Mouse (Mus musculus): Measurements from ENCODE around the gene 4930590J08Rik. TPM values are rescaled to one million over a fixed set of nuclear protein-coding genes. Genes with fewer than 3 reads are reported as not detected.
A peak's percentile ranks its signal among the peaks of the same experiment; 100 is the strongest.

The 4930590J08Rik gene
- polyA plus RNA-seq, 1 experiment from 2014 or later = 0.13 TPM

GRCm38 (mm10) chr6:91993795-91994505 is 91.3 kb downstream of the 4930590J08Rik start:
- H3K4me3 ChIP-seq (ENCODE audit: low read depth, low read length) = no peak overlapping the region
- peak; percentile 64 for ATAC-seq
- TF ChIP-seq CTCF (IDR thresholded peaks at IDR 0.05; ENCODE audit: low read depth) = no peak
- TF ChIP-seq EP300 (IDR thresholded peaks at IDR 0.05; ENCODE audit: low read depth) = peak; percentile 52; the same call in 1 of the 2 replicates
- no peak overlapping the region for H3K9ac ChIP-seq (replicated peaks)
- no peaks in the 10 kb centered on the region for H3K9me3 ChIP-seq (ENCODE audit: low read length)
- DNase-seq = no peak
- H3K4me1 ChIP-seq (ENCODE audit: insufficient read depth) = peaks cover 10% of the 10 kb centered on the region
- no peaks in the 10 kb centered on the region for H3K27me3 ChIP-seq (ENCODE audit: insufficient read depth, low read length)
- WGBS (ENCODE audit: insufficient replicate concordance) = 46% methylated on average over 8 of the region's 8 CpGs
- H3K27ac ChIP-seq (ENCODE audit: low read depth) = peak overlapping the region; percentile 3; the same call in 1 of the 2 replicates
- 0 out of 2 replicates have a peak overlapping the region, but pooled peaks have one; percentile 18 for H3K4me2 ChIP-seq (ENCODE audit: low read depth, low read length)
- no peaks in the 10 kb centered on the region for H3K36me3 ChIP-seq (replicated peaks; ENCODE audit: insufficient read depth, low read length)

- H3K27ac ChIP-seq (ENCODE audit: low read depth) = no peak overlapping the region
- H3K36me3 ChIP-seq (replicated peaks; ENCODE audit: insufficient read depth, low read length) = no peaks in the 10 kb centered on the region
- no peaks in the 10 kb centered on the region for H3K27me3 ChIP-seq (ENCODE audit: insufficient read depth, low read length)
- DNase-seq (no peak), ATAC-seq (no peak)
- no peak overlapping the region for H3K4me2 ChIP-seq (ENCODE audit: low read depth, low read length)
- H3K4me1 ChIP-seq (ENCODE audit: insufficient read depth) = peaks cover 10% of the 10 kb centered on the region
- TF ChIP-seq CTCF (IDR thresholded peaks at IDR 0.05; ENCODE audit: low read depth) (no peak), EP300 (IDR thresholded peaks at IDR 0.05; ENCODE audit: low read depth) (no peak)
- 76% methylated on average over 8 of the region's 8 CpGs for WGBS (ENCODE audit: insufficient replicate concordance)
- H3K9ac ChIP-seq (replicated peaks) = no peak overlapping the region
- H3K9me3 ChIP-seq (ENCODE audit: low read length) = no peaks in the 10 kb centered on the region
- no peak overlapping the region for H3K4me3 ChIP-seq (ENCODE audit: low read depth, low read length)
These were observed 93.5 kb downstream of the 4930590J08Rik start for GRCm38 (mm10) chr6:91996072-91996471.

Other genes with a start within 250 kb of the 4930590J08Rik start
- gene Slc6a6, start 218.8 kb upstream of the 4930590J08Rik start, polyA plus RNA-seq (2015; fragmentation: Nextera tagmentation; extraction: Ambion mirVana) = 31.1 and 34.4 TPM in 2 replicates
- 0.05 TPM in 1 of 2 replicates, not detected in the other for gene Grip2, start 75.6 kb upstream of the 4930590J08Rik start, polyA plus RNA-seq (2015; fragmentation: Nextera tagmentation; extraction: Ambion mirVana)
- gene Ccdc174, start 24.8 kb upstream of the 4930590J08Rik start, polyA plus RNA-seq (2015; fragmentation: Nextera tagmentation; extraction: Ambion mirVana) = 12.5 and 14.6 TPM in 2 replicates
- 2.0 and 2.3 TPM in 2 replicates for gene Fgd5, start 76.1 kb downstream of the 4930590J08Rik start, polyA plus RNA-seq (2015; fragmentation: Nextera tagmentation; extraction: Ambion mirVana)
- 4.3 and 4.9 TPM in 2 replicates for gene Nr2c2, start 188.6 kb downstream of the 4930590J08Rik start, polyA plus RNA-seq (2015; fragmentation: Nextera tagmentation; extraction: Ambion mirVana)